Mouse (Mus musculus): ENCODE measurements around the gene Ankrd44.

DNA sequence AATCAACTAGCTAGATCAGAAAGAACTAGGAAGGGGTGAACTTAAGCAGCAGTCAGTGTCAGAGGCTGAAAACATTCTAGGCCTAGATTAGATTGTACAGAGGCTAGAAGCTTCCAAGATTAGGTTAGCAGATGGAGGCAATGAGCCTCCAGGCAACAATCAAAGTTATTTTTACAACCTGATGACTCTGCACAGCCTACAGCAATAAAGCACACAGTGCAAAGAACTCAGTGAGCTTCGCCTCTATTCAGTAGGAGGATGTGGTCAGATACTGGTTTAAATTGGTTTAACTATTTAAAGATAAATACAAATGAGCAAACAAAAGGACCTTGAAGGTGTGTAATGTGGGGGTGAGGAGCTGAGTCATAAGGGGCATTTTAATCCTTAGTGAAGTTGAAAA lies 325.9 kb downstream of the Ankrd44 start:
- TF ChIP-seq CTCF (IDR thresholded peaks at IDR 0.05; ENCODE audit: low read depth, low read length) (no peak), POLR2A (IDR thresholded peaks at IDR 0.05; ENCODE audit: insufficient read depth, low read length) (no peak), EP300 (IDR thresholded peaks at IDR 0.05; ENCODE audit: insufficient read depth, low read depth, low read length) (no peak)

Data from ES-Bruce4 (cell line).